Mouse (Mus musculus) effector memory CD4-positive, alpha-beta T cell, adult 5 months (primary cell): ENCODE data around the gene BC048671. TPM values are rescaled to one million over a fixed set of nuclear protein-coding genes. Genes with fewer than 3 reads are reported as not detected.

Experiments used
- polyA plus RNA-seq: library from polyadenylated mRNA; unstranded; fragments of 100-300 nt; shearing (Covaris generic); gene quantifications from one replicate; pipeline ENCODE4 v1.2.1, GENCODE M21; 2017

Gene BC048671
- not detected for polyA plus RNA-seq

GRCm38 (mm10) chr6:90300919-90301318 is at the start of gene BC048671:
Gene BC048671 (plus strand): TSS chr6:90301219.

GRCm38 (mm10) chr6:90324991-90325390 is 24.0 kb downstream of the BC048671 start, which contains the start of gene Chst13:
Gene Chst13 (minus strand): TSS chr6:90325185.

GRCm38 (mm10) chr6:90332561-90333425 is 31.8 kb downstream of the BC048671 start, which contains the start of gene Uroc1:
Gene Uroc1 (plus strand): TSS chr6:90333284.

Other genes starting within 250 kb of the BC048671 start
- not detected for gene Vmn1r49, start 222.7 kb upstream of the BC048671 start, polyA plus RNA-seq
- gene Vmn1r50, start 199.8 kb upstream of the BC048671 start, polyA plus RNA-seq = not detected
- not detected for gene Vmn1r51, start 178.6 kb upstream of the BC048671 start, polyA plus RNA-seq
- not detected for gene Vmn1r52, start 126.4 kb upstream of the BC048671 start, polyA plus RNA-seq
- gene V1ra8, start 98.4 kb upstream of the BC048671 start, polyA plus RNA-seq = not detected
- gene Vmn1r53, start 76.8 kb upstream of the BC048671 start, polyA plus RNA-seq = not detected
- not detected for gene Vmn1r54, start 54.9 kb upstream of the BC048671 start, polyA plus RNA-seq
- gene Chst13, start 24.0 kb downstream of the BC048671 start, polyA plus RNA-seq = not detected
- not detected for gene Uroc1, start 32.1 kb downstream of the BC048671 start, polyA plus RNA-seq
- gene Zxdc, start 68.3 kb downstream of the BC048671 start, polyA plus RNA-seq = 39.2 TPM
- gene Cfap100, start 127.6 kb downstream of the BC048671 start, polyA plus RNA-seq = 0.20 TPM
- gene Klf15, start 161.4 kb downstream of the BC048671 start, polyA plus RNA-seq = not detected
- gene Aldh1l1, start 185.2 kb downstream of the BC048671 start, polyA plus RNA-seq = 0.81 TPM